Mouse (Mus musculus) hindbrain, embryonic 11.5 days (tissue): ENCODE results near the gene Tex9. TPM values are rescaled to one million over a fixed set of nuclear protein-coding genes. Genes with fewer than 3 reads are reported as not detected.

Experiments used
- ATAC-seq: fragments of 200-750 bp; cut with Nextera tagmentation; 2 replicates; pipeline ENCODE4 v1.8.0; 2017; ENCODE audit warnings: mild to moderate bottlenecking, moderate TSS enrichment, moderate library complexity; ENCODE audit not compliant: low FRiP score
- DNase-seq: peaks from one replicate; pipeline ENCODE4 v3.0.0-alpha.2; 2015; ENCODE audit warnings: low spot score
- H3K27ac ChIP-seq: fragments of 300-500 bp; sonication (generic); 2 replicates; pipeline ENCODE4 v1.5.1; 2014; ENCODE audit warnings: mild to moderate bottlenecking, low read depth, low read length
- H3K27me3 ChIP-seq: fragments of 300-500 bp; sonication (generic); 2 replicates; pipeline ENCODE4 v1.6.1; 2014; ENCODE audit warnings: mild to moderate bottlenecking, low read length, moderate library complexity, mixed read lengths; ENCODE audit not compliant: control insufficient read depth, insufficient read depth
- H3K36me3 ChIP-seq: fragments of 300-500 bp; sonication (generic); 2 replicates; pipeline ENCODE4 v1.6.1; 2014; ENCODE audit warnings: mild to moderate bottlenecking, low read length, moderate library complexity, mixed read lengths; ENCODE audit not compliant: control insufficient read depth, insufficient read depth
- H3K4me1 ChIP-seq: fragments of 300-500 bp; sonication (generic); replicated peaks from 2 replicates; pipeline ENCODE4 v1.6.1; 2014; ENCODE audit warnings: low read length, mixed read lengths; ENCODE audit not compliant: control insufficient read depth, insufficient read depth
- H3K4me2 ChIP-seq: fragments of 300-500 bp; sonication (generic); replicated peaks from 2 replicates; pipeline ENCODE4 v1.6.1; 2014; ENCODE audit warnings: mild to moderate bottlenecking, low read depth, low read length
- H3K4me3 ChIP-seq: fragments of 300-500 bp; sonication (generic); 2 replicates; pipeline ENCODE4 v1.5.1; 2014; ENCODE audit warnings: low read depth, low read length
- H3K9ac ChIP-seq: fragments of 300-500 bp; sonication (generic); 2 replicates; pipeline ENCODE4 v1.6.1; 2014; ENCODE audit warnings: low read depth, low read length
- H3K9me3 ChIP-seq: fragments of 300-500 bp; sonication (generic); 2 replicates; pipeline ENCODE4 v1.6.1; 2016; ENCODE audit warnings: low read length; ENCODE audit not compliant: control insufficient read depth
- WGBS: fragments of 180-500 bp; shearing (Covaris S2); extraction: QIAGEN DNeasy Blood & Tissue Kit; methylation state at CpG from one replicate; pipeline ENCODE4 v1.1.7; 2014; 5-methylcytosine and 5-hydroxymethylcytosine counted together
- polyA plus RNA-seq: library from polyadenylated mRNA; unstranded; fragments of >200 nt; fragmentation: Nextera tagmentation; extraction: Ambion mirVana; gene quantifications from 2 replicates; pipeline ENCODE4 v1.2.1, GENCODE M21; 2014

Tex9 gene
- polyA plus RNA-seq: 55.5 and 75.3 TPM in 2 replicates

GRCm38 (mm10) chr9:72492194-72492565, at the start of gene Tex9:
TSS of gene Tex9 (minus strand) at chr9:72492212.
- ATAC-seq (peak; percentile 58), DNase-seq (no peak)
- H3K27ac ChIP-seq: peak within 1 kb of the TSS; percentile 74
- no peaks in the 10 kb centered on the region for H3K27me3 ChIP-seq
- peak within 1 kb of the TSS; percentile 66 for H3K9ac ChIP-seq
- peak within 1 kb of the TSS; percentile 58 for H3K4me2 ChIP-seq
- H3K4me1 ChIP-seq: no peaks in the 10 kb centered on the region; the same call in 1 of the 2 replicates
- H3K36me3 ChIP-seq: no peaks in the 10 kb centered on the region
- H3K4me3 ChIP-seq: peak within 1 kb of the TSS; percentile 69
- H3K9me3 ChIP-seq: no peaks in the 10 kb centered on the region
- 18% methylated on average over 6 of the region's 6 CpGs for WGBS

- Histone ChIP-seq H3K27ac (no peak overlapping the region), H3K9me3 (no peaks in the 10 kb centered on the region), H3K4me2 (no peak overlapping the region), H3K36me3 (no peaks in the 10 kb centered on the region), H3K27me3 (no peaks in the 10 kb centered on the region), H3K9ac (no peak overlapping the region), H3K4me3 (no peak overlapping the region), H3K4me1 (no peaks in the 10 kb centered on the region)
- DNase-seq (no peak), ATAC-seq (no peak)
- WGBS: 41% methylated on average over 1 of the region's 1 CpGs
Measured at GRCm38 (mm10) chr9:72537086-72537485, 45.1 kb upstream of the Tex9 start.

DNA sequence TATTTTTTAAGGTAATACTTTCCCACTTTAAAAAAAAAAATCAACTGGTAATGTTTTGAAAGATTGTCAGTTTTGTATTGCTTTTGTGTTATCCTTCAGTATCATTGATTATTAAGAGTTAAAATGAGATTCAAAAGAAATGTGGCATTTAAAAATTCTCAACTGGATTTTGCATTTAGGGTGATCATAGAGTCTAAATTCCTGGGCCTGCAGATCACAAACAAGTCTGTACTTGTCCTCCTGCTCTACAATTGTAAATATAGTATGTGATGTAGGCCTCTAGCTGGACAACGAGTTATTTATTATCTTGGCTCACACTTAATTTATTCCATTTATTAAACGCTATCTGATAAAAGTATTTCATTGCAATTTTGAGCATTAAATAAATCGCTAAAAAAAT, 43.4 kb upstream of the Tex9 start:
- WGBS: 92% methylated on average over 3 of the region's 3 CpGs
- H3K4me2 ChIP-seq: no peak overlapping the region

GRCm38 (mm10) chr9:72534985-72535384, 43.0 kb upstream of the Tex9 start:
- 93% methylated on average over 2 of the region's 2 CpGs for WGBS
- ATAC-seq (no peak), DNase-seq (no peak)
- no peaks in the 10 kb centered on the region for H3K9me3 ChIP-seq
- no peak overlapping the region for H3K4me2 ChIP-seq
- no peak overlapping the region for H3K9ac ChIP-seq
- H3K27ac ChIP-seq: no peak overlapping the region
- no peaks in the 10 kb centered on the region for H3K36me3 ChIP-seq
- H3K27me3 ChIP-seq: no peaks in the 10 kb centered on the region
- H3K4me1 ChIP-seq: no peaks in the 10 kb centered on the region
- H3K4me3 ChIP-seq: no peak overlapping the region

More for the DNA sequence above, 43.4 kb upstream of the Tex9 start:
- no peak for DNase-seq
- Histone ChIP-seq H3K27me3 (no peaks in the 10 kb centered on the region), H3K36me3 (no peaks in the 10 kb centered on the region), H3K9ac (no peak overlapping the region), H3K4me1 (no peaks in the 10 kb centered on the region), H3K4me3 (no peak overlapping the region), H3K27ac (no peak overlapping the region), H3K9me3 (no peaks in the 10 kb centered on the region)
- no peak for ATAC-seq

DNA sequence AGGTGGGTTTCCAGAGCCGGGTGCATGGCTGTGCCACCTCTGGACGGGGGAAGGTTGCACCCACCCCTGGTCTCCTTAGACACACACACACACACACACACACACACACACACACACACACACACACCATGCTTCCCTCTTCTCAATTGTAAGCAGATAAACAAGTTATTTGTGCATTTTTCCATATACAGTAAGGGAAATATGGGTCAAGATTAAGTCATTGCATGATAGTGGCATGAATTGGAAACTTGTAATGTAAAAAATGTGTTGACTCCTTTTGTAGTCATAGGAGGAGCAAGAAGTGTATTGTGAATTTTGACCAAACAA, 41.0 kb upstream of the Tex9 start:
- Histone ChIP-seq H3K4me3 (peak overlapping the region; percentile 93), H3K27me3 (no peaks in the 10 kb centered on the region), H3K4me2 (peak overlapping the region; percentile 47), H3K27ac (peak overlapping the region; percentile 100), H3K36me3 (no peaks in the 10 kb centered on the region), H3K4me1 (no peaks in the 10 kb centered on the region), H3K9ac (peak overlapping the region; percentile 93), H3K9me3 (no peaks in the 10 kb centered on the region)
- DNase-seq (no peak), ATAC-seq (no peak; the same call in 1 of the 2 replicates)
- 0% methylated on average over 2 of the region's 2 CpGs for WGBS

GRCm38 (mm10) chr9:72532381-72533088, 40.5 kb upstream of the Tex9 start:
- Histone ChIP-seq H3K4me3 (peak overlapping the region; percentile 93), H3K27ac (peak overlapping the region; percentile 100), H3K27me3 (no peaks in the 10 kb centered on the region), H3K4me2 (peak overlapping the region; percentile 47), H3K36me3 (no peaks in the 10 kb centered on the region), H3K4me1 (no peaks in the 10 kb centered on the region), H3K9ac (peak overlapping the region; percentile 93), H3K9me3 (no peaks in the 10 kb centered on the region)
- DNase-seq (peak; percentile 82), ATAC-seq (peak; percentile 64)
- WGBS: 2% methylated on average over 33 of the region's 55 CpGs

DNA sequence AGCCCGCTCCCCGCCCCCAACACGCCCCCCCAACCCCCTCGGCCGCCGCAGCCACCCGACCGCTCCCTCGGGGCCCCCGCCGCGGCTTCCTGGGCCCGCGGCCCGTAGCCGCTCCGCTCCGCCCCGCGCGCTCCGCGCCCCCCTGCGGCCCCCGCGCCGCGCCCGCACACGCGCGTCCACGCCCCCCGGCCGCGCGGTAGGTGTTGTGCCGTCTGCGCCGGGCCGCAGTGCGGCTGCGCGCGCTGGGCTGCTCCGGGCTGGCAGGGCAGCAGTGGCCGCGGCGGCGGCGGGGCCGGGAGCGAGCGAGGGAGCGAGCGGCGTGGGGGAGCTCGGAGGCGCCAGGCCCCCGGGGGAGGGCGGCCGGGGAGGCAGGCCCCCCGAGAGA, 40.0 kb upstream of the Tex9 start, which contains the start of gene Rfx7:
Gene Rfx7, plus strand, starts transcription at position 245 of the 385 bp plus-strand sequence.
- Histone ChIP-seq H3K4me2 (peak within 1 kb of the TSS; percentile 47), H3K4me1 (no peaks in the 10 kb centered on the region), H3K4me3 (peak within 1 kb of the TSS; percentile 93), H3K9me3 (no peaks in the 10 kb centered on the region), H3K27ac (peak within 1 kb of the TSS; percentile 100), H3K36me3 (no peaks in the 10 kb centered on the region), H3K27me3 (no peaks in the 10 kb centered on the region), H3K9ac (peak within 1 kb of the TSS; percentile 93)
- 0% methylated on average over 14 of the region's 63 CpGs for WGBS
- DNase-seq: peak; percentile 85
- ATAC-seq: peak; percentile 91

DNA sequence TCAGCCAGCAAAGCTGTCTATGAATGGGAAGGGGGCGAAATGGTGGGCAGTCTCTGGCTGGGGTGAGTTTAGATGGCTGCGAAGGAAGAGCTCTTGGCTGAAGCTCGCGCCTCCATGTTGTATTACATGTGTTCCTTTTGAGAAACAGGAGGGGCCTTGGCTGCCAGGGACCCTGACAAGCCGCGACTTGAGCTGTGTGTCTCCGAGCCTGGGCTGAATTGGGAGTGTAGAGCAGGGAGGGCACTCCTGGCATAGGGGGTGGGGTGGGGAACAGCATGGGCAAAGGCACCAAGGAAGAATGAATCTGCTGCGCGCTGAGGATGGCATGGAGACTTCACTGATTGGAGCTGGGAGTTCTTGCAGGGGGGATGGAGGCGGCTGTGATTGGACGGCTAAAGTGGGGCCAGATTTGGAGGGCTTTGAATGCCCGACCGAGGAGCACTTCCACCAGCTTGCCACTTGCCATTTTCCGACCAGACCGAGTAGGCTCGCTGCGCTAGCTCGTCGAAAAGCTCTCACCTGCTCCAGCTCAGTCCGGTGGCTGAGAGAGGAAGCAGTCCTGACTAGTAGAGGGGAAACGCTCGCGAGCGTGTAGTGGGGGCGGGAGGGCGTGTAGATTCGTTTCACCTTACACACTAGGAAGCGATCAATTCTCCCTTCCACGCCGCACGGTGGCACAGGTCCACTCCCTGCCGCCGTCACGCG, 39.4 kb upstream of the Tex9 start:
- H3K36me3 ChIP-seq: no peaks in the 10 kb centered on the region

More for the DNA sequence above, 39.4 kb upstream of the Tex9 start:
- Histone ChIP-seq H3K4me1 (no peaks in the 10 kb centered on the region), H3K4me3 (peak overlapping the region; percentile 93), H3K4me2 (peak overlapping the region; percentile 47), H3K27ac (peak overlapping the region; percentile 100), H3K9me3 (no peaks in the 10 kb centered on the region), H3K9ac (peak overlapping the region; percentile 93), H3K27me3 (no peaks in the 10 kb centered on the region)
- DNase-seq (peak; percentile 85), ATAC-seq (peak; percentile 89)
- 2% methylated on average over 35 of the region's 35 CpGs for WGBS
